Mouse (Mus musculus): ENCODE measurements around the gene Sos1.

GRCm38 (mm10) chr17:80367276-80367675 lies 113.0 kb downstream of the Sos1 start:
- TF ChIP-seq CTCF (IDR thresholded peaks at IDR 0.05; ENCODE audit: control insufficient read depth, insufficient read depth, insufficient read length) (no peak), MYOD1 (IDR thresholded peaks at IDR 0.05; ENCODE audit: control insufficient read depth, insufficient read length, low read depth) (no peak), USF1 (IDR thresholded peaks at IDR 0.05; ENCODE audit: low read depth) (no peak)
